Mouse (Mus musculus) liver, embryonic 14.5 days (tissue): Measurements from ENCODE around the gene BC048562. TPM values are rescaled to one million over a fixed set of nuclear protein-coding genes. Genes with fewer than 3 reads are reported as not detected.

Experiments used
- ATAC-seq: fragments of 200-750 bp; cut with Nextera tagmentation; 2 replicates; pipeline ENCODE4 v1.8.0; 2017; ENCODE audit warnings: moderate number of reproducible peaks, mild to moderate bottlenecking, moderate library complexity; ENCODE audit not compliant: insufficient read depth
- DNase-seq, 3 experiments: peaks; one replicate each; pipeline ENCODE4 v3.0.0-alpha.2; 2012 to 2013; ENCODE audit warnings: low read depth in 3 of 3, low spot score in 3 of 3
- H3K27ac ChIP-seq: fragments of 300-500 bp; sonication (generic); 2 replicates; pipeline ENCODE4 v1.5.1; 2014; ENCODE audit warnings: moderate library complexity, mild to moderate bottlenecking, control low read depth, inconsistent platforms
- H3K27me3 ChIP-seq: fragments of 300-500 bp; sonication (generic); 2 replicates; pipeline ENCODE4 v1.6.1; 2014; ENCODE audit warnings: mild to moderate bottlenecking, low read length, moderate library complexity; ENCODE audit not compliant: control insufficient read depth, insufficient read depth
- H3K36me3 ChIP-seq: fragments of 300-500 bp; sonication (generic); replicated peaks from 2 replicates; pipeline ENCODE4 v1.6.1; 2014; ENCODE audit warnings: low read depth; ENCODE audit not compliant: control insufficient read depth, insufficient read depth
- H3K4me1 ChIP-seq, 2 experiments: fragments of 200-500 bp in 1 of 2; fragments of 300-500 bp in 1 of 2; sonication (generic) in 1 of 2; replicated peaks; 2 replicates each; pipeline ENCODE4 v1.6.1; 2012 to 2014; ENCODE audit warnings: antibody characterized with exemption in 1 of 2, inconsistent platforms in 1 of 2, low read length in 1 of 2; ENCODE audit not compliant: control insufficient read depth in 2 of 2, insufficient read depth in 2 of 2
- H3K4me2 ChIP-seq: fragments of 300-500 bp; sonication (generic); 2 replicates; pipeline ENCODE4 v1.6.1; 2014; ENCODE audit warnings: low read depth, mild to moderate bottlenecking, control low read depth, moderate library complexity
- H3K4me3 ChIP-seq, 2 experiments: fragments of 200-500 bp in 1 of 2; fragments of 300-500 bp in 1 of 2; sonication (generic) in 1 of 2; 2 replicates each; pipeline ENCODE4 v1.5.1; 2012 to 2014; ENCODE audit warnings: low read depth in 2 of 2, low read length in 2 of 2, mild to moderate bottlenecking in 2 of 2, control low read depth in 1 of 2, inconsistent platforms in 1 of 2, moderate library complexity in 1 of 2; ENCODE audit not compliant: insufficient read depth in 1 of 2
- H3K9ac ChIP-seq: fragments of 300-500 bp; sonication (generic); replicated peaks from 2 replicates; pipeline ENCODE4 v1.6.1; 2014; ENCODE audit warnings: mild to moderate bottlenecking, control low read depth, moderate library complexity
- H3K9me3 ChIP-seq: fragments of 300-500 bp; sonication (generic); 2 replicates; pipeline ENCODE4 v1.6.1; 2016; ENCODE audit warnings: low read length, mixed read lengths; ENCODE audit not compliant: control insufficient read depth
- CTCF ChIP-seq: IDR thresholded peaks from 2 replicates; pipeline ENCODE4 v1.5.1; 2016; ENCODE audit warnings: antibody characterized with exemption, low read depth, control low read depth
- EP300 ChIP-seq: IDR thresholded peaks from 2 replicates; pipeline ENCODE4 v1.6.1; 2016; ENCODE audit warnings: antibody characterized with exemption, low read depth
- WGBS: fragments of 180-500 bp; shearing (Covaris S2); extraction: QIAGEN DNeasy Blood & Tissue Kit; methylation state at CpG from one replicate; pipeline ENCODE4 v1.1.7; 2014; ENCODE audit not compliant: insufficient replicate concordance; 5-methylcytosine and 5-hydroxymethylcytosine counted together
- polyA plus RNA-seq, 2 experiments: library from polyadenylated mRNA; depleted of rRNA in 1 of 2; stranded (reverse) in 1 of 2; unstranded in 1 of 2; fragments of >200 nt; fragmentation: Nextera tagmentation in 1 of 2; extraction: Ambion mirVana in 1 of 2; gene quantifications; 2 replicates each; pipeline versions ENCODE4 v1.2.1 to v1.2.3; 2012 to 2014

BC048562 gene
- polyA plus RNA-seq (2012; rRNA removed) (not detected in 2 replicates), polyA plus RNA-seq (2014; fragmentation: Nextera tagmentation; extraction: Ambion mirVana) (not detected in 2 replicates)

DNA sequence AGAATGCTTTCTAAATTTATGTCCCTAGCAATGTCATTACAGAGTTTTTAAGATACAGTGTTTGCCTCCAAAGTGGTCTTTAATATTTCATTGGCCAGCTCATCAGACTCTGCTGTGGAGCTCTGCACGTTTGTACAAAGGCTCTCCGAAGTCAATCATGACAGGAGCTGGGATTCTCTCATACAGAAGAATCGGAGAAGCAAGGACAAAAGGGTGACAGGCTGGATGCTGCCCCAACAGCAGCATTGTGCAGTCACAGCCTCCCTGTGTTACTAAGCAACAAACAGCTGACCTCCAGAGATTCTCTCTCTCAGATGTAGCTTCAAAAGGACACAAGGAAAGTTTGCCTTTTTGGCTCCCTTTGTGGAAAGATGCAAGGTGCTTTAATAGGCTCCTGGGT, at the start of gene BC048562:
Gene BC048562, plus strand, starts transcription at position 301 of the 400 bp plus-strand sequence.
- no peak for TF ChIP-seq CTCF
- no peak for TF ChIP-seq EP300
- Histone ChIP-seq H3K4me3 (no peak within 1 kb of the TSS), H3K27ac (no peak within 1 kb of the TSS), H3K36me3 (no peaks in the 10 kb centered on the region), H3K9ac (no peak within 1 kb of the TSS), H3K9me3 (no peaks in the 10 kb centered on the region), H3K4me2 (no peak within 1 kb of the TSS), H3K27me3 (no peaks in the 10 kb centered on the region), H3K4me1 (peaks cover 0 to 4% of the 10 kb centered on the region in 2 experiments; a peak in 1 of 4 replicates)
- ATAC-seq = no peak
- DNase-seq = no peak
- 67% methylated on average over 3 of the region's 3 CpGs for WGBS

DNA sequence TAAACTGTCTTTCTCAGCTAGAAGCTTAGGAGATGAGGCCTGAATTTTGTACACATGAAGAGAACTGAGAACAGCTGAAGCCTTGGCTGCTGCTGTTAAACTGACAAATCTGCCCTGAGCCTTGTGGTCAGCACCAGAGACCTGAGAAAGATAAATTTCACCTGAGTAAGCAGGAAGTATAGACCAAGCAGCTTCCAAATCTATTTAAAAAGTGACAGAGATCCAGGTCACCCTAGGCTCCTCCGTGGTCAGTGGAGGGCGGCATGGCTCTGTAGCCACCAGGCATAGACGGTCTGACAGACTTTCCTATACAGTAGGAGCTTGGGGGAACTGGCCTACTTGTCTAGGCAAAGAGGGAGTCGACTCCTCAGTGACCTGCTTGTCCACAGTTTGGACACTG, 49.5 kb upstream of the BC048562 start:
- Histone ChIP-seq H3K4me2 (no peak overlapping the region), H3K9me3 (no peaks in the 10 kb centered on the region), H3K27me3 (no peaks in the 10 kb centered on the region), H3K36me3 (peaks cover 90% of the 10 kb centered on the region), H3K4me1 (no peaks in the 10 kb centered on the region), H3K4me3 (no peak overlapping the region), H3K27ac (no peak overlapping the region), H3K9ac (no peak overlapping the region)
- DNase-seq = no peak
- TF ChIP-seq EP300 = no peak
- TF ChIP-seq CTCF = no peak
- ATAC-seq = no peak
- WGBS = 83% methylated on average over 4 of the region's 4 CpGs

DNA sequence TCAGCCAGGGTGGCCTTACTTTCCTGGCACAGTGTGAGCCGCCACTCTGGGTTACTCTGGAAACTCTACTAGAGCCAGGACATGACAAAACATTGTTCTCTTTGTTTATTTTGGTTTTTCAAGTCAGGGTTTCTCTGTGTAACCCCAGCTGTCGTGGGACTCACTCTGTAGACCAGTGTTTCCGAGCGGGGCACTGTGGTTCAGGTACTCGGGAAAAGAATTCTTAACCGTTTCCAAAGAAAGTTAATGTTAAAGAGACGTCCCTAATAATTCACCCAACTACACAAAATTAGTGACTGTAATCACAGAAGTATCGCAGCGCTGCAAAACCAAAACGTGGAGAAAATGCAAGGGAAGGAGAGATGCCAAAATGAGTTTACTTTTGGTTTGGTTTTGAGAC, 47.7 kb upstream of the BC048562 start:
- no peak overlapping the region for H3K4me2 ChIP-seq
- H3K4me3 ChIP-seq = no peak overlapping the region
- DNase-seq (no peak), ATAC-seq (no peak)
- TF ChIP-seq EP300 (no peak), CTCF (no peak)
- H3K27ac ChIP-seq = no peak overlapping the region
- H3K9me3 ChIP-seq = no peaks in the 10 kb centered on the region
- no peaks in the 10 kb centered on the region for H3K27me3 ChIP-seq
- H3K4me1 ChIP-seq = no peaks in the 10 kb centered on the region
- 89% methylated on average over 10 of the region's 10 CpGs for WGBS
- H3K36me3 ChIP-seq = peaks cover 79% of the 10 kb centered on the region
- no peak overlapping the region for H3K9ac ChIP-seq

DNA sequence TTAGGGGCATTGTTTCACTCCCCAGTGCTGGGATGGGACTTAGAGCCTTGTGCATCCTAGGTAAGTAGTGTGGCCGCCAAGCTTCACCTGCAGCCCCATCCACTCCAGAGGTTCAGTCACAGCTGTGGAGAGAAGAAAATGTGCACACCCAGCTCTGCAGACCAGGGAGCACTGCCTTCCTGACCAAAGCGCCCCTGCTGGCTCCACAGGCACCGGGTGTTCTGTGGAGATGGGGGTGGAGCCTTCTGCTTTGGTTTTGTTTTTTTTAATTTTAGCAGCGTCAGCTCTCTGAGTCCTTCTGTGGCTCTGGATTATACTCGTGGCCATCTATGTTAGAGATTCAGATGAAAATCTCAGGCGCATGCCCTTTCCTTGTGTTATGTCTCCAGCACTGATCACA, 47.1 kb upstream of the BC048562 start:
- Histone ChIP-seq H3K27me3 (no peaks in the 10 kb centered on the region), H3K4me3 (no peak overlapping the region), H3K9ac (no peak overlapping the region), H3K9me3 (no peaks in the 10 kb centered on the region), H3K4me1 (no peaks in the 10 kb centered on the region), H3K4me2 (no peak overlapping the region), H3K36me3 (peaks cover 72% of the 10 kb centered on the region), H3K27ac (no peak overlapping the region)
- no peak for ATAC-seq
- 70% methylated on average over 6 of the region's 6 CpGs for WGBS
- TF ChIP-seq EP300 (no peak), CTCF (no peak)
- no peak for DNase-seq

DNA sequence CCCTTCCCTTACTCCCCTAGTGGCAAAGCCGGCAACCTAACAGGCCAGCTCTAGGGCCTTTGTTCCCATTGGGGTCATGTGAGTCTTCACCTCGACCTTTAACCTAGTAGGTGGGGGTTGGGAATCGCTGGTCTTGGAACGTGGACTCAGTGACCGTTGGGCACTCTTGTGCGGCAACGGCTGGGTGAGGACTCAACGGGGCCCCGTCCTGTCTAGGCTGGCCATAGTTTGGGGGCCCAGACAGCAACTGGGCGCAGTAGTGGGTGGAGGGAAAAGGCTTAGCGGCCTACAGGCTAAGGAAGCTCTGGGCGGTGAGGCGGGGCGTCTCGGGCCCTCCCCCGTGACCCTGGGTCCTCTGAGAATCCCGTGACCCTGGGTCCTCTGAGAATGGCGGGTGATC, 43.6 kb upstream of the BC048562 start, which contains the start of gene 1700102P08Rik:
Gene 1700102P08Rik, plus strand, starts transcription at position 130 of the 400 bp plus-strand sequence.
- Histone ChIP-seq H3K36me3 (peaks cover 42% of the 10 kb centered on the region), H3K27ac (no peak within 1 kb of the TSS), H3K9ac (no peak within 1 kb of the TSS), H3K4me3 (no peak within 1 kb of the TSS), H3K9me3 (no peaks in the 10 kb centered on the region), H3K27me3 (no peaks in the 10 kb centered on the region), H3K4me2 (no peak within 1 kb of the TSS), H3K4me1 (no peaks in the 10 kb centered on the region)
- WGBS = 84% methylated on average over 18 of the region's 18 CpGs
- TF ChIP-seq EP300 (no peak), CTCF (no peak)
- no peak for ATAC-seq
- no peak for DNase-seq
